Mouse (Mus musculus): Measurements from ENCODE around the gene Zpr1. TPM values are rescaled to one million over a fixed set of nuclear protein-coding genes. Genes with fewer than 3 reads are reported as not detected.
"Not testable (repeated sequence)": the region's sequence is repeated elsewhere in the genome, so short reads cannot be mapped to it uniquely, and the experiment has no call there.

Gene Zpr1
- total RNA-seq, 2 experiments from 2014 or later: 35.8 to 39.5 TPM

- no peak for DNase-seq (ENCODE audit: low spot score in 2 of 2)
Measured at GRCm38 (mm10) chr9:46259111-46259510, 13.8 kb upstream of the Zpr1 start.

GRCm38 (mm10) chr9:46261131-46261530 lies 11.7 kb upstream of the Zpr1 start:
- DNase-seq (ENCODE audit: low spot score in 2 of 2): no peak

- DNase-seq (ENCODE audit: low spot score in 2 of 2): no peak
Measured at GRCm38 (mm10) chr9:46268343-46268873, 4.5 kb upstream of the Zpr1 start, which contains the start of gene Apoa5. Gene Apoa5 (plus strand): TSS chr9:46268633.

- no peak for DNase-seq (ENCODE audit: low spot score in 2 of 2)
Measured at GRCm38 (mm10) chr9:46269125-46269524, 3.7 kb upstream of the Zpr1 start.

GRCm38 (mm10) chr9:46270782-46271181 lies 2.1 kb upstream of the Zpr1 start:
- no peak for DNase-seq (ENCODE audit: low spot score in 2 of 2)

GRCm38 (mm10) chr9:46272070-46272469 lies 794 bp upstream of the Zpr1 start:
- no peak for DNase-seq (ENCODE audit: low spot score in 2 of 2)

GRCm38 (mm10) chr9:46274494-46274893 lies 1.6 kb downstream of the Zpr1 start:
- DNase-seq (ENCODE audit: low spot score in 2 of 2): no peak

- peak; percentile 87 to 93 for DNase-seq (ENCODE audit: low spot score in 2 of 2)
Measured at GRCm38 (mm10) chr9:46282631-46283436, 10.0 kb downstream of the Zpr1 start, which contains the start of gene Bud13. Gene Bud13 (plus strand): TSS chr9:46283008.

- DNase-seq (ENCODE audit: low spot score in 2 of 2): no peak
Measured at GRCm38 (mm10) chr9:46298381-46298780, 25.5 kb downstream of the Zpr1 start.

- DNase-seq (ENCODE audit: low spot score in 2 of 2): peak in 1 of 2 experiments; percentile 77
Measured at GRCm38 (mm10) chr9:46302142-46302541, 29.3 kb downstream of the Zpr1 start.

GRCm38 (mm10) chr9:46309121-46309520 lies 36.3 kb downstream of the Zpr1 start:
- no peak for DNase-seq (ENCODE audit: low spot score in 2 of 2)

GRCm38 (mm10) chr9:46314507-46314906 lies 41.6 kb downstream of the Zpr1 start:
- DNase-seq (ENCODE audit: low spot score in 2 of 2): peak; percentile 55 to 78

- no peak for DNase-seq (ENCODE audit: low spot score in 2 of 2)
Measured at GRCm38 (mm10) chr9:46314921-46315320, 42.1 kb downstream of the Zpr1 start.

- DNase-seq (ENCODE audit: low spot score in 2 of 2): peak; percentile 76 to 79
Measured at GRCm38 (mm10) chr9:46315807-46316365, 43.0 kb downstream of the Zpr1 start.

GRCm38 (mm10) chr9:46316388-46316787 lies 43.5 kb downstream of the Zpr1 start:
- peak in 1 of 2 experiments; percentile 46 for DNase-seq (ENCODE audit: low spot score in 2 of 2)

- DNase-seq (ENCODE audit: low spot score in 2 of 2): no peak
Measured at GRCm38 (mm10) chr9:46316909-46317308, 44.0 kb downstream of the Zpr1 start.

GRCm38 (mm10) chr9:46317957-46318356 lies 45.1 kb downstream of the Zpr1 start:
- no peak for DNase-seq (ENCODE audit: low spot score in 2 of 2)

- DNase-seq (ENCODE audit: low spot score in 2 of 2): not testable (repeated sequence)
Measured at GRCm38 (mm10) chr9:46319886-46320285, 47.0 kb downstream of the Zpr1 start, which contains the start of gene 4931429L15Rik. Gene 4931429L15Rik (minus strand): TSS chr9:46319986.

GRCm38 (mm10) chr9:46320461-46320860 lies 47.6 kb downstream of the Zpr1 start:
- DNase-seq (ENCODE audit: low spot score in 2 of 2): no peak

GRCm38 (mm10) chr9:46326694-46327405 lies 54.0 kb downstream of the Zpr1 start:
- DNase-seq (ENCODE audit: low spot score in 2 of 2): no peak

All from layer of hippocampus, adult 18-20 months (tissue).